Mouse (Mus musculus) cerebellum, adult 9-10 months (tissue): Measurements from ENCODE around the gene Dnah8.
"Not testable (repeated sequence)": the region's sequence is repeated elsewhere in the genome, so short reads cannot be mapped to it uniquely, and the experiment has no call there.

Experiments
- DNase-seq: peaks from one replicate; pipeline ENCODE4 v3.0.0; 2022

The Dnah8 gene

GRCm38 (mm10) chr17:30624132-30624531 is at the start of gene Dnah8:
TSS of gene Dnah8 (plus strand) at chr17:30624354.
- DNase-seq: not testable (repeated sequence)

DNA sequence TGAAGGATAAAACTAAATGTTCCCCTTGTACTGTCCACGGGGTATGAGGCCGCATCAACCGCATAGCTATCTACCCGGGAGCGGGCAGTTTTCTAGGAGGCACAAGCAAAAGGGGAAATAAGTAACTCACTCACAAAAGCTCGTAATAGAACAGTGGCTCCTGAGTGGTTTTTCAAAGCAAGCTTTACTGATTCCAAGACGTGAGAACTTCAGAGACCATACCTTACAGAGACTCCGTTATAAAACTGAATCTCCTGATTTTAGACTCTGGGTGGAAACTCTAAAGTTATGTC is 49.4 kb upstream of the Dnah8 start:
- DNase-seq: no peak

DNA sequence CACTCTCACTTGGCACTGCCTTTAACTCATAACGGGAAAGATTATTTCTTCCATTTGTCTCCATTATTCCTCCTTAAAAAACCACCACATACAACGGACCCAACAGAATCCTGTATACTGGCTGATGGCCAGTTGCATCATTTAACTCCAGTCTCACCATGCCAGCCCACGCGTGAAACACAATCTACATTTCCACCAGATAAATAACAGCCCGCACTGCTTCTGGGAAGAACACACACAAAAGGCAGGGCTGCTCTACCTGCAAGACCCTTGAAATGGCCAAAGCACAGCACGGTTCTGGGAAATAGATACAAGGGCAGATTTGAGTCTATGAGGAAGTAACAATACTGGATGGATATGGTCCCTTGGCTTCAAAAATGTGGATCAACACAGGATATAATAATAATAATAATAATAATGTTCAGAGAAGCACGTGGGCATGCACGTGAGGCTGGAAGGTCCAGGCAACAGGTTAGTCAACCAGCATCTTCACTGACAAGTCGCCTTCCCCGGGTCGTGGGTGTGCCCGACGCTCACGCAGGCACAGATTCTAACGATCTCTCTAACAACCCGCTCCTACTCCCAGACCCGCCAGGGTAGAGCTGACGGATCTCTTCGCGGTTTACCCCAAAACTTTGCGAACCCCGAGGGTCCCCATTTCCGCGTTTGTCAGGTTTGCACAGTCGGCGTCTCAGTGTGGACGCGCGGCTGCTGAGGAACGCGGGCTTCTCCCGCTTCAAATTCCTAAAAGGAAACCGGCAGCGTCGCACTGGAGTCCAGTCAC is 48.8 kb upstream of the Dnah8 start:
- peak; percentile 69 for DNase-seq

- DNase-seq: peak; percentile 98
These were observed 48.0 kb upstream of the Dnah8 start, which contains the start of gene Btbd9 for GRCm38 (mm10) chr17:30575941-30576773. TSS of gene Btbd9 (minus strand) at chr17:30576488.

GRCm38 (mm10) chr17:30576946-30577345 is 47.2 kb upstream of the Dnah8 start:
- no peak for DNase-seq

GRCm38 (mm10) chr17:30580781-30581180 is 43.4 kb upstream of the Dnah8 start:
- no peak for DNase-seq

- no peak for DNase-seq
These were observed 43.0 kb upstream of the Dnah8 start for GRCm38 (mm10) chr17:30581201-30581600.

GRCm38 (mm10) chr17:30582313-30582712 is 41.8 kb upstream of the Dnah8 start:
- DNase-seq: no peak

DNA sequence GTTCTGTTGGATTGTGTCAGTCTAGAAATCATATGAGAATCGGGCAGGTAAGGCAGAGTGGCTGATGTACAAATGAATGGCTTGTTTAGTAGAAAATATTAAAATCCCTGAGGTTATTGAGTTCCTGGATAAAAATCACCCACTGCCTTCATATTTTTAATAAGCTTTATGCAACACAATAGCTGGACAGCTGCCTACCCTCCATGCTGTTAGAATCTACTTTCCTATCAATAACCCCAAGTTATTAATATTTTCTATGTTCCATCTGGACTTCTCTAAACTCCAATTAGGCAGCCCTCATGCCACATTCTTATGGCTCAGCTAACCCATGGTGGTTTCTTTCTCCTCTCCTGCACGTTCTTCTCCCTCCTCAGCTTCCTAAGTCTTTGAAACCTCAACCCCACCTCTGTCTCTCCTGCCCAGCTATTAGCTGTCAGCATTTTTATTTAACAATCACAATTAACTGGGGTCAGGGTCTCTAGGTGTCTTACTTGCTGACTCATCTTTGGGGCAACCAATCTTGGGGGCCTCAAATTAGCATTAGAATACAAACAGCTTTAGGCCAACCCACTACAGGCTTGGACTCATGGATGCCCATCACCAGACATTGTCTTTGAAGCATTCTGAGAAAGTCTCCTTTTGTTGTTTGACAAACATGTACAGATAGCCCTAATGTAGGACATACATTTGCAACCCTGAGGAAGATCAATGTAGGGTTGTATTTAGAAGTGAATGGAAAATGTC is 40.7 kb upstream of the Dnah8 start:
- DNase-seq: no peak

DNA sequence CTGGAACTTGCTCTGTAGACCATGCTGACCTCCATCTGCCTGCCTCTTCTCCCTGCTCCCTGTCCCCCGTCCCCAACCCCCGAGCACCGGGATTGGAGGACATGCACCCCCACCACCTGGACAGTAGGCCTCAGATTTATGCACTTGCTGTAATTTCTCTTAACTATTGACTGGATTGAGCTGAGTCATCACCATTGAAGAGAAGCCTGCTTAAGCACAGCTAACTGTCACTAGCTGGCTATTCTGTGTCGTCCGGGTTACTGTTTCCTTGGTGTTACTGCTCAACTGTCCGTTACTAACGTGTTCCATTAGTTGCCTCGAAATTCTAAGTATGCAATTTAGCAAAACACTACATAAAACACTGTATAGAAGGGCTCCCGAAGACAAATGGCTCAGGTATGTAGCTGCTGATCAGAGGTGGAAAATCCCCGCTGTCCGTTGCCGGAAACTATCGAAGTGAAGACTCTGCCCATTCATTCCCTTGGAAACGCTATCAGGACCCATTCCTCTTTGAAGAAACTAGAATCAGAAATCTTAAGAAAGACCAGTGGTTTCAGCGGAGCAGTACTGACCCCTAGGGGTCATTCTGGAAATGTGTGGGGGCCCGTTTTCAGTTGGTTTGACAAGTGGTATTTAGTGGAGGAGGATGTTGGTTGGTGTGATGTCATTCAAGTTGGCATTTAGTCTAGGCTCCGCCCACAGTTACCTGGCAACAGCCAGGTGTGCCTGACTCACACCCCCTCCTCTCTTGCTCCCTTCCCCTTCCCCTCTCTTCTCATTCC is 33.5 kb upstream of the Dnah8 start:
- peak; percentile 78 for DNase-seq

DNA sequence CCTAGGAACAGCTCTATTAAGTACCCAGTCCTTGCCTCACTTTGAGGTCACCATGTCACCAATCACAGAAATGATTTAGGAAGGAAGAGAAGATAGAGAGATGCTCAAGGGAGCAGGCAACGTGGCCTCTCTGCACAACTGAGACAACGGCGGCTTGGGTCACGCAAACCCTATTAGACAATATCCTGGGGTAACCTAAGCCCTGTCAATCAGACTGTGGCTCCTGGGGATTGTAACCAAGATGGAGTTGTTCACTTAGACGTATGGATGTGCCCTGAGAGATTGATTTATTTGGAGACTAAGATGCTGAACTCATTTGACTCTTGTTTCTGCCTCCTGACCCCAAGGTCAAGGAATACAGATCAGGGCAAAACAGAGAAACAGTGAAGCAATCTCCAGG is 29.7 kb upstream of the Dnah8 start:
- DNase-seq: no peak

DNA sequence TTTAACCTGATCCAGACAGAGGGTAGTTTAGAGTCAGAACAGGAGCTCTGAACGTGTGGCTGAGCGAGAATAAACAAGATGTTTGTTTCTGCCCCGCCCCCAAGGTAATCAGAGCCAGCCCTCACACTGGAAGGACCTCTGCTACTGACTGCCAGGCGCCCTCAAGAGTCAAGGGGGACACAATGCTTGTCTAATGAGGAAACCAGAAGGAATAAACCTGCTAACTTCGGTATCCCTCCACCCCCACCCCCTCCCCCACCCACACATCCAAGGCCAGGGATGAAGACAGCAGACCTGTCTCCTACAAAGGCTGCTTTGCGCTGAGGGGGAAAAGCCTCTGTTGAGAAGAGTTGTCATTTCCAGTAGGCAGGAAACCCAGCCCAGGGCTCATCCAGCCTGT is 29.3 kb upstream of the Dnah8 start:
- no peak for DNase-seq

- DNase-seq: no peak
These were observed 26.4 kb upstream of the Dnah8 start for GRCm38 (mm10) chr17:30597786-30598185.

DNA sequence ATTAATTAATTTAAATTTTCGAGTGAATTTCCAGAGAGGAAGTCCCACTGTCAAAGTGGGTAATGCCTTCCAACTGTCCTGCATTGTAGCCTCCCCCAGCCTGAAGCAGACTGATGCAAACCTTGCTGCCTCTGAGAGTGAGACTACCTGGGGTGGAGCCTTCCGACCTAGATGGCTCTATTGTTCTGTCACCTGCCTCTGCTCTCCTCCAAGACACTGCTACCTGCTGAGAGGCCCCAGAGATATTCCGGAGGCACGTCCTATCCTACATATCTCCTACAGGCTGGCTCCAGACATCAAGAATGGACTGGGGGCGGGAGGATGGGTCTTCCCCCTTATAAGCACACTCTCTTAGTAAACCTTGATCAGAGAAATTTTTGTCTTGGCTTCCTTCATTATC is 25.9 kb upstream of the Dnah8 start:
- DNase-seq: no peak

- DNase-seq: no peak
These were observed 22.0 kb upstream of the Dnah8 start for GRCm38 (mm10) chr17:30602175-30602574.

GRCm38 (mm10) chr17:30604296-30604695 is 19.9 kb upstream of the Dnah8 start:
- DNase-seq: no peak

DNA sequence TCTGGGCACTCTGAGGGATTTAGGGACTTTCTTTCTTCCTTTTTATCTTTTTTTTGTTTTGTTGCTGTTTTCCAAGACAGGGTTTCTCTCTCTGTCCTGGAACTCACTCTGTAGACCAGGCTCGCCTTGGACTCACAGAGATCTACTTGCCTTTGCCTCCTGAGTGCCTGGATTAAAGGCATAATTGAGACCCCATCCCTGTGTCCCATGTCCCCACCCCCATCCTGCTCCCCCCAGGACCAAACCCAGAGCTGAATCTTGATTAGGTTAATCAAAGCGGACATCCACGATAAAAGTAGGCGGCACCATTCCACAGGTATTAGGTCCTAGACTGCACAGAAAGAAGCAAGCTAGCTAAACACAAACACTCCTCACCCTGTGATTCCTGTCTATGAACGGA is 19.2 kb upstream of the Dnah8 start:
- no peak for DNase-seq

GRCm38 (mm10) chr17:30606206-30606605 is 17.9 kb upstream of the Dnah8 start:
- no peak for DNase-seq

GRCm38 (mm10) chr17:30606634-30607081 is 17.5 kb upstream of the Dnah8 start:
- no peak for DNase-seq

GRCm38 (mm10) chr17:30607330-30607729 is 16.8 kb upstream of the Dnah8 start:
- no peak for DNase-seq

DNA sequence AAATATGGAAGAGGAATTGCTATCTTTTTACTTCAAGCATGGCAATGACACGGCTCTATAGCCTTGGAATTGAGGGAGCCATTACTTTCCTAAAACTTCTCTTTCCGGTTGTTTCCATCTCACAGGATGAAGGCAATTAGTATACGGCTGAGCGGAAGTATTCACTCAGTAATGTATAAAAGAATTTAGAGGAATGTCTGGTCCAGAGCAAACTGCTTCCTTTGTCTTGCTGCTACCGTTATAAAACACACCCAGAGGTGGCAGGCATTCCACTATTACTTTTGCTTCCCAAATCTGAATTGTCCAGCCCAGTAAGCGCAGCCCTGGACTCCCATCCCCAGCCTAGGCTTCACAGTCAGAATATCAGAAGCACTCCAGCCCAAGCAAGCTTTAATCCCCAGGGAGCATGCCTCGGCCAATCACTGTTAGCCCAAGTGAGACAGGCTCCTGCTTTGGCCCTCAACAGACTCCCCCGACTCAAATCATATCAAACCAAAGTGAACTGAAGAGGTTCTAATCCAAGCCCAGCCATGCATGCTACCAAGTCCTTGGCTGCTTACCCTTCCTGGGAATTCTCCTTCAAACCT is 16.2 kb upstream of the Dnah8 start:
- DNase-seq: no peak

GRCm38 (mm10) chr17:30609305-30609979 is 14.7 kb upstream of the Dnah8 start:
- DNase-seq: no peak
